Mouse (Mus musculus): ENCODE measurements at regions not wholly inside any gene's neighbourhood (a gene's known extent, or its start where the extent isn't known, plus 50 kb on each side); places are given as distances from the start of the nearest gene placed in this dataset.

DNA sequence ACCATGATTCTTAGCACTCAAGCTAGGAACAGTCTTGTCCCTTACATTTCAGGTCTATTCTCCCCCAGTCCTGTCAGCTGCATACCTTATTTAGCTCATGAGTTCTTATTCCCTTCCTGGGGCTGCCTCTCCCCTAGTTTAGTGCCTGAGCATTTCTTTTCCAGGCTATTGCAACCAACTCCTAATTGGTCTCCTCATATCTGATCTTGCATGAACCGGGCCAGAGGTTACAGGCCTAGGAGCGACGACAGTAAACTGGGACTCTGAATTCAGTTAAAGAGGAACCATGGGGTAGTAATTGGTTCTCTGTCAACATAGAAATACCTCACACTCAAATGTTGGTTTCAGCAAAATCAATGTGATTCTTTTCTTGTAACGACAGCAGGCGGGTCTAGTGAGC lies 195.9 kb downstream of the Kit start:
- H3K4me3 ChIP-seq (replicated peaks in 1 of 3; ENCODE audit: low read depth in 2 of 3, low read length in 2 of 3, poor library complexity in 1 of 3): no peak overlapping the region
- no peaks in the 10 kb centered on the region for H3K36me3 ChIP-seq (replicated peaks in 1 of 2; ENCODE audit: control insufficient read depth in 1 of 2, insufficient read depth in 1 of 2, low read length in 1 of 2)
- in situ Hi-C loops (cut with MboI; ENCODE audit: low pct_ligation_motif_present, low pct_unique_long_range_greater_than_20kb, low sequenced_read_pairs): no loop called here
- no peak overlapping the region for H3K9ac ChIP-seq (ENCODE audit: insufficient read depth, low read depth)
- no peaks in the 10 kb centered on the region for H3K79me2 ChIP-seq (replicated peaks; ENCODE audit: control insufficient read depth, extremely low read depth, insufficient read depth, poor library complexity, severe bottlenecking)
- no peaks in the 10 kb centered on the region for H3K4me1 ChIP-seq (ENCODE audit: control insufficient read depth in 1 of 2, insufficient read depth in 2 of 2)
- DNase-seq (ENCODE audit: extremely low read depth): no peak
- H3K4me2 ChIP-seq (ENCODE audit: insufficient read depth, low read depth, poor library complexity, severe bottlenecking): no peak overlapping the region
- H3K27me3 ChIP-seq (replicated peaks): no peaks in the 10 kb centered on the region
- no peak overlapping the region for H3K27ac ChIP-seq (ENCODE audit: insufficient read depth, low read depth)
- dilution Hi-C loops (cut with MboI; ENCODE audit: extremely low pct_ligation_motif_present, extremely low pct_unique_long_range_greater_than_20kb, low sequenced_read_pairs): no loop called here
- H3K9me3 ChIP-seq (replicated peaks; ENCODE audit: low read length): peaks cover 14% of the 10 kb centered on the region
- no peak for TF ChIP-seq CHD2 (IDR thresholded peaks at IDR 0.05; ENCODE audit: low read length)
- TF ChIP-seq SMC3 (IDR thresholded peaks at IDR 0.05; ENCODE audit: low read depth, low read length): no peak
- TF ChIP-seq EP300 (IDR thresholded peaks at IDR 0.05; ENCODE audit: low read length): no peak
- TF ChIP-seq GABPA (IDR thresholded peaks at IDR 0.05; ENCODE audit: insufficient replicate concordance, low read depth, low read length): no peak
- no peak for TF ChIP-seq E2F4 (IDR thresholded peaks at IDR 0.05; ENCODE audit: insufficient replicate concordance, low read depth, low read length)
- TF ChIP-seq POLR2AphosphoS2 (IDR thresholded peaks at IDR 0.05; ENCODE audit: low read depth, low read length): no peak

DNA sequence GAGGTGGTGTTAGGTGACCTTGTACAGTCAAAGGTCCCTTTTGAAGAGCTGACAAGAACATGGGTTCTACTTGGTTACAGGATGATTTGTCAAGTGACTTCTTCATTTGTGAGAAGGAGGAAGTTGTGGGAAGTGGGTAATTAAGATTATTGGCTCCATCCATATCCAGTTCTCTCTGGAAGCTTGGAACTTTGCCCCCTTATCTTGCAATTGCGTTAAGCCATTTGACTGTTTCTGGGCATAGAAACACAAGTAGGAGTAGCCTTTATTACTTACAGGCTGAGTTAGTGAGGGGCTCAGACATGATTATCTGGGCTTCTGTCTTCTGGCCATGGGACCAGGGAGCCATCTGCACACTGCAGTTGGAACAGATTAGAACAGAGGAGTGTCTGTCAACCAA lies 192.5 kb downstream of the Kit start:
- H3K36me3 ChIP-seq (replicated peaks in 1 of 2; ENCODE audit: control insufficient read depth in 1 of 2, insufficient read depth in 1 of 2, low read length in 1 of 2): no peaks in the 10 kb centered on the region
- H3K9me3 ChIP-seq (replicated peaks; ENCODE audit: low read length): peaks cover 9% of the 10 kb centered on the region
- no peak overlapping the region for H3K27ac ChIP-seq (ENCODE audit: insufficient read depth, low read depth)
- no peak for DNase-seq (ENCODE audit: extremely low read depth)
- no peak overlapping the region for H3K4me2 ChIP-seq (ENCODE audit: insufficient read depth, low read depth, poor library complexity, severe bottlenecking)
- TF ChIP-seq MXI1 (IDR thresholded peaks at IDR 0.05; ENCODE audit: low read depth, low read length) (no peak), NELFE (IDR thresholded peaks at IDR 0.05; ENCODE audit: low read depth, low read length) (no peak), POLR2AphosphoS2 (IDR thresholded peaks at IDR 0.05; ENCODE audit: low read depth, low read length) (no peak), POLR2A (IDR thresholded peaks at IDR 0.05; ENCODE audit: low read depth, low read length) (no peak), JUND (conservative IDR thresholded peaks at IDR 0.05; ENCODE audit: low read depth, low read length) (no peak), USF2 (conservative IDR thresholded peaks at IDR 0.05; ENCODE audit: low read depth, low read length) (no peak), NRF1 (IDR thresholded peaks at IDR 0.05; ENCODE audit: low read depth, low read length) (no peak), ELF1 (IDR thresholded peaks at IDR 0.05; ENCODE audit: low read depth, low read length) (no peak), ETS1 (conservative IDR thresholded peaks at IDR 0.05; ENCODE audit: low read depth, low read length) (no peak), IRF4 (IDR thresholded peaks at IDR 0.05; ENCODE audit: low read depth, low read length) (no peak), RCOR1 (conservative IDR thresholded peaks at IDR 0.05; ENCODE audit: low read depth, low read length) (no peak), SIN3A (IDR thresholded peaks at IDR 0.05; ENCODE audit: low read length) (no peak), ZKSCAN1 (IDR thresholded peaks at IDR 0.05; ENCODE audit: borderline replicate concordance, low read depth, low read length) (no peak), MAZ (IDR thresholded peaks at IDR 0.05; ENCODE audit: low read depth, low read length) (no peak), MAFK (IDR thresholded peaks at IDR 0.05; ENCODE audit: insufficient replicate concordance, low read length) (no peak), PAX5 (IDR thresholded peaks at IDR 0.05; ENCODE audit: low read length) (no peak), EP300 (IDR thresholded peaks at IDR 0.05; ENCODE audit: low read length) (no peak)
- H3K4me3 ChIP-seq (replicated peaks in 1 of 3; ENCODE audit: low read depth in 2 of 3, low read length in 2 of 3, poor library complexity in 1 of 3): no peak overlapping the region
- H3K4me1 ChIP-seq (ENCODE audit: control insufficient read depth in 1 of 2, insufficient read depth in 2 of 2): no peaks in the 10 kb centered on the region
- no peaks in the 10 kb centered on the region for H3K79me2 ChIP-seq (replicated peaks; ENCODE audit: control insufficient read depth, extremely low read depth, insufficient read depth, poor library complexity, severe bottlenecking)
- dilution Hi-C loops (cut with MboI; ENCODE audit: extremely low pct_ligation_motif_present, extremely low pct_unique_long_range_greater_than_20kb, low sequenced_read_pairs): no loop called here
- H3K27me3 ChIP-seq (replicated peaks): no peaks in the 10 kb centered on the region
- no peak overlapping the region for H3K9ac ChIP-seq (ENCODE audit: insufficient read depth, low read depth)
- in situ Hi-C loops (cut with MboI; ENCODE audit: low pct_ligation_motif_present, low pct_unique_long_range_greater_than_20kb, low sequenced_read_pairs): no loop called here

Measured in CH12.LX (cell line).